Mouse (Mus musculus) neural tube, embryonic 13.5 days (tissue): Measurements from ENCODE around the gene Tril. TPM values are rescaled to one million over a fixed set of nuclear protein-coding genes. Genes with fewer than 3 reads are reported as not detected.

Experiments
- ATAC-seq: fragments of 200-750 bp; cut with Nextera tagmentation; 2 replicates; pipeline ENCODE4 v1.8.0; 2017; ENCODE audit warnings: low read depth, mild to moderate bottlenecking, moderate TSS enrichment, moderate library complexity
- H3K27ac ChIP-seq: fragments of 300-500 bp; sonication (generic); replicated peaks from 2 replicates; pipeline ENCODE4 v1.5.1; 2015; ENCODE audit warnings: moderate library complexity, mild to moderate bottlenecking, inconsistent platforms
- H3K27me3 ChIP-seq: fragments of 300-500 bp; sonication (generic); 2 replicates; pipeline ENCODE4 v1.6.1; 2015; ENCODE audit warnings: mild to moderate bottlenecking, inconsistent platforms
- H3K36me3 ChIP-seq: fragments of 300-500 bp; sonication (generic); 2 replicates; pipeline ENCODE4 v1.6.1; 2015; ENCODE audit warnings: mild to moderate bottlenecking, inconsistent platforms
- H3K4me1 ChIP-seq: fragments of 300-500 bp; sonication (generic); replicated peaks from 2 replicates; pipeline ENCODE4 v1.6.1; 2015; ENCODE audit warnings: inconsistent platforms
- H3K4me2 ChIP-seq: fragments of 300-500 bp; sonication (generic); 2 replicates; pipeline ENCODE4 v1.6.1; 2015; ENCODE audit warnings: inconsistent platforms, mild to moderate bottlenecking, moderate library complexity
- H3K4me3 ChIP-seq: fragments of 300-500 bp; sonication (generic); 2 replicates; pipeline ENCODE4 v1.5.1; 2015; ENCODE audit warnings: mild to moderate bottlenecking, inconsistent platforms
- H3K9ac ChIP-seq: fragments of 300-500 bp; sonication (generic); 2 replicates; pipeline ENCODE4 v1.6.1; 2015; ENCODE audit warnings: moderate library complexity, mild to moderate bottlenecking, inconsistent platforms
- H3K9me3 ChIP-seq: fragments of 300-500 bp; sonication (generic); 2 replicates; pipeline ENCODE4 v1.6.1; 2016; ENCODE audit warnings: inconsistent platforms
- WGBS: fragments of 180-500 bp; shearing (Covaris S2); methylation state at CpG from one replicate; pipeline ENCODE4 v1.1.7; 2015; 5-methylcytosine and 5-hydroxymethylcytosine counted together
- polyA plus RNA-seq: library from polyadenylated mRNA; unstranded; fragments of >200 nt; fragmentation: Nextera tagmentation; extraction: Ambion mirVana; gene quantifications from 2 replicates; pipeline ENCODE4 v1.2.1, GENCODE M21; 2015

Tril gene
- polyA plus RNA-seq, result 13.6 and 15.4 TPM in 2 replicates

GRCm38 (mm10) chr6:53820486-53820985 lies at the start of gene Tril:
Tril (minus strand) TSS chr6:53820830.
- under 1% methylated on average over 43 of the region's 43 CpGs for WGBS
- Histone ChIP-seq H3K9ac (peak within 1 kb of the TSS; percentile 73), H3K27ac (peak within 1 kb of the TSS; percentile 79), H3K4me2 (peak within 1 kb of the TSS; percentile 81), H3K27me3 (peaks cover 68% of the 10 kb centered on the region), H3K4me1 (peaks cover 57% of the 10 kb centered on the region), H3K9me3 (no peaks in the 10 kb centered on the region), H3K4me3 (peak within 1 kb of the TSS; percentile 53), H3K36me3 (no peaks in the 10 kb centered on the region)
- ATAC-seq, result peak; percentile 45

- Histone ChIP-seq H3K9me3 (no peaks in the 10 kb centered on the region), H3K4me2 (no peak overlapping the region), H3K27me3 (no peaks in the 10 kb centered on the region), H3K36me3 (no peaks in the 10 kb centered on the region), H3K4me1 (no peaks in the 10 kb centered on the region), H3K4me3 (no peak overlapping the region), H3K9ac (no peak overlapping the region), H3K27ac (no peak overlapping the region)
- 69% methylated on average over 2 of the region's 2 CpGs for WGBS
- no peak for ATAC-seq
Observed at GRCm38 (mm10) chr6:53863011-53863410, 42.4 kb upstream of the Tril start.

- Histone ChIP-seq H3K4me3 (no peak overlapping the region), H3K4me2 (no peak overlapping the region), H3K9ac (no peak overlapping the region), H3K27me3 (no peaks in the 10 kb centered on the region), H3K27ac (no peak overlapping the region), H3K4me1 (peaks cover 17% of the 10 kb centered on the region), H3K9me3 (no peaks in the 10 kb centered on the region), H3K36me3 (no peaks in the 10 kb centered on the region)
- 45% methylated on average over 1 of the region's 1 CpGs for WGBS
- ATAC-seq, result no peak
Observed at GRCm38 (mm10) chr6:53859106-53859505, 38.5 kb upstream of the Tril start.

- WGBS, result 76% methylated on average over 7 of the region's 7 CpGs
- Histone ChIP-seq H3K4me2 (no peak overlapping the region), H3K36me3 (no peaks in the 10 kb centered on the region), H3K27me3 (no peaks in the 10 kb centered on the region), H3K27ac (no peak overlapping the region), H3K9me3 (no peaks in the 10 kb centered on the region), H3K4me1 (peaks cover 17% of the 10 kb centered on the region), H3K4me3 (no peak overlapping the region), H3K9ac (no peak overlapping the region)
- no peak for ATAC-seq
Observed at GRCm38 (mm10) chr6:53857822-53858221, 37.2 kb upstream of the Tril start.

DNA sequence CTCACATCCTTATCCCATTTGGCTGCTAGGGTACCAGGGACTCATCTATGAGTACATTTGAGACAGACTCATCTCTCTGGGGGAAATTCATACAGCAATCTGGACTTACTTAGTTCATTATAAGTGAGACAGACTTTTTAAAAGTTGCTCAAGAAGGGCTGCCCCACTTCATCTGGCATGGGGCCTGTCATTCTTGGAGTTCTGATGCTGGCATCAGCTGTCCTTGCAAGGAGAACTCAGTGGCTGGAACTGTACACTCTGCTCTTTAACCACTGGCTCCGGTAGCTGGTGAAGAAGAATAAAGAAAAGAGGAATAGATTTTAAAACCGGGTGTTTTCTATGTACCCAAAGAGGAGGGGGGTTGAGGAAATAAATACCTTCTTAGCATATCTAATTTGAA lies 36.1 kb upstream of the Tril start:
- no peak for ATAC-seq

DNA sequence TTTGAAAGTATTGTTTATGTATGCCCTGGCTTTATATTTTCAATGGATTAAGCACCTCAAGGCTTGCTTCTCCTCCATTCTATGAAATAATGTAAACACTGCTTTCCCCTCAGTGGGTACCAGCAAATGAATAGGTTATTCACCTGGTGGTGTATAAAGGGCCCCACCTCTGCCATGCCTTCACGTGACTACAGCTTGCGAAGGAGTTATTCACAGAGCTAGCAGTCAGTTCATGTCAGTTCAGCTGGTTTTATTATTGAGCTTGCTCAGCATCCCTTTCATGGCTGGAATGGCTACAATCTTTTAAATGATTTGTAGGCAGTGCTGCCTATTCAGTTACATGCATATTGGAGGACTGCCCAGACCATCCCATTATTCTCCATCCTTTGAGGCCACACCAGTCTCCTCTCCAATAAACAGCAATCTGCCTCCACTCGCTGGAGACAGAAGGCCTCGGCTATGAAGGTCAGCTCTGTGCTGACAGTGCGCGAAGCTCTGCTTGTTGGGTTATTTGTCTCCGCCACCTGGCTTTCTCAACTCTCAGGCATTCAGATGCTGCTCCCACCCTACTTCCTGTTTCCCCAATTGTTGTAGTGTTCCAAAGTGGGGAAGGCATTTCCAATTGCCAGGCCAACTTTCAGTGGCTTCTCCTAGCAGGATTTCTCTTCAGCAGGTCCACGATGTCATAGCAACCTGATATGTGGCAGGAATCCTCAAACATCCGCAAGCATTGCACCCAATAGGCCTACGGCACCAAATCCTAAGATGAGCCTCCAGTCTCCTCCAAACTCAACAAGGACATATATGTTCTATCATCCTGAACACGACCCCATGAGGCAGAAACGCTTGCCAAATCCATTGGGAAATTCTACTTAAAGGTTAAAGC lies 34.6 kb upstream of the Tril start:
- Histone ChIP-seq H3K36me3 (no peaks in the 10 kb centered on the region), H3K27me3 (no peaks in the 10 kb centered on the region), H3K9ac (no peak overlapping the region), H3K27ac (peak overlapping the region; percentile 56), H3K9me3 (no peaks in the 10 kb centered on the region), H3K4me3 (no peak overlapping the region), H3K4me1 (peaks cover 17% of the 10 kb centered on the region), H3K4me2 (no peak overlapping the region)
- WGBS, result 60% methylated on average over 12 of the region's 12 CpGs
- peak; percentile 84 for ATAC-seq

More for the DNA sequence above, 36.1 kb upstream of the Tril start:
- H3K4me3 ChIP-seq, result no peak overlapping the region
- H3K27ac ChIP-seq, result no peak overlapping the region
- H3K27me3 ChIP-seq, result no peaks in the 10 kb centered on the region
- WGBS, result 84% methylated on average over 2 of the region's 2 CpGs
- no peaks in the 10 kb centered on the region for H3K9me3 ChIP-seq
- peaks cover 17% of the 10 kb centered on the region for H3K4me1 ChIP-seq
- H3K36me3 ChIP-seq, result no peaks in the 10 kb centered on the region
- no peak overlapping the region for H3K4me2 ChIP-seq
- H3K9ac ChIP-seq, result no peak overlapping the region

DNA sequence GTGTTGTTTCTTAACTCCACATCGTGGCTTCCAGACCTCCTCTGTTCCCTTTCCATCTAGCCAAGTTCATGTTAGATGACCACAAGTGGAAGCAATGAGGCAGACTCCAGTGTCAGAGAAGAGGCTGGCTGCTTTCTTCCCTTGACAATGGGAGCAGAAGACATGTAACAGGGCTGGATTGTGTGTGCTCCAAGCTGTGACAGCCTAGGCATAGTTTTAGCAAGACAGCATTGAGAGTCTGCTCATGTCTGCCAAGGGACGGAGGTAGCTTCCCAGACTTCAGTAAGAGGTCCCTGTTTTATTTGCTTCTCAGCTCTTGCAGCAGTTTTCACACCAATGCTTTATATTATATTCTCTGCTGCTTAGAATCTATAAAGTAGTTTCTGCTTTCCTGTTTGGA lies 33.6 kb upstream of the Tril start:
- no peak for ATAC-seq
- Histone ChIP-seq H3K9me3 (no peaks in the 10 kb centered on the region), H3K4me2 (no peak overlapping the region), H3K4me1 (peaks cover 17% of the 10 kb centered on the region), H3K27ac (peak overlapping the region; percentile 56; the same call in 1 of the 2 replicates), H3K9ac (no peak overlapping the region), H3K27me3 (no peaks in the 10 kb centered on the region), H3K36me3 (no peaks in the 10 kb centered on the region), H3K4me3 (no peak overlapping the region)
- 80% methylated on average over 2 of the region's 2 CpGs for WGBS

DNA sequence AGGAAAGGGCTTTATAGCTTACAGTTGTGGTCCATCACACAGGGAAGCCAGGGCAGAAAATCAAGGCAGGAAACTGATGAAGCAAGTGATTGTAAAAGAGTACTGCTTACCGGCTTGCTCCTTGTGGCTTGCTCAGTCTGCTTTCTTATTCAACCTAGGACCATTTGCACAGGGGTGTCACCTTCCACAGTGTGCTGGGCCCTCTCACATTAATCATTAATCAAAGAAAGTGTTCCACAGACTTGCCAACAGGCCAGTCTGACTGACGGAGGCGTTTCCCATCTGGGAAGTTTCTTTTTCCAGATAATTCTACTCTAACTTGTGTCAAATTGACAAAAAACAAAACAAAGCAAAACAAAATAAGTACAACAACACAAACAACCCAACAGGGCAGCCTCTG lies 32.9 kb upstream of the Tril start:
- no peak overlapping the region for H3K27ac ChIP-seq
- no peak overlapping the region for H3K4me2 ChIP-seq
- no peak overlapping the region for H3K9ac ChIP-seq
- ATAC-seq, result no peak
- no peaks in the 10 kb centered on the region for H3K27me3 ChIP-seq
- H3K4me1 ChIP-seq, result peaks cover 17% of the 10 kb centered on the region
- H3K4me3 ChIP-seq, result no peak overlapping the region
- no peaks in the 10 kb centered on the region for H3K9me3 ChIP-seq
- WGBS, result 68% methylated on average over 3 of the region's 3 CpGs
- H3K36me3 ChIP-seq, result no peaks in the 10 kb centered on the region

GRCm38 (mm10) chr6:53844626-53845025 lies 24.0 kb upstream of the Tril start:
- Histone ChIP-seq H3K4me3 (no peak overlapping the region), H3K27ac (no peak overlapping the region), H3K4me2 (no peak overlapping the region), H3K27me3 (no peaks in the 10 kb centered on the region), H3K9me3 (no peaks in the 10 kb centered on the region), H3K9ac (no peak overlapping the region), H3K4me1 (no peaks in the 10 kb centered on the region), H3K36me3 (no peaks in the 10 kb centered on the region)
- WGBS, result 95% methylated on average over 17 of the region's 17 CpGs
- ATAC-seq, result no peak

DNA sequence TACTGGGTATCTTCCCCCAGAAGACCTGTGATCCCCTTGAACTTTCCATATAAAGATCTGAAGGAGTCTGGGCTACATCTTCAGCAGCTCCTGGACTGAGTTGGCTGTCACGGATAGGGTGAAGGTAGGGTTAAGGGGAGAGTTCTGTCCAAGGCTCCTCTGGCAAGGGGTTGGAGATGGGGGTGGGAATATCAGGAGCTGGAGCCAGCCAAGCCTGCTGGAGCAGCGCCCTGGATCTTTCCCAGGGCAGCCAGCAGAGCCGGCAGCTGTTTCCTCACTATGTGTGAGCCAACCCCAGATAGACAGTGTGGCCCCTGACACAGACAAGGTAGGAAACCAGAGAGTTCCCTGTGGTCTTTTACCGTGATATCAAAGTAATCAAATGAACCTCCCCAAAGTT lies 4.6 kb upstream of the Tril start:
- no peak for ATAC-seq
- Histone ChIP-seq H3K36me3 (no peaks in the 10 kb centered on the region), H3K4me1 (peaks cover 16% of the 10 kb centered on the region), H3K4me2 (no peak overlapping the region), H3K4me3 (no peak overlapping the region), H3K27me3 (peaks cover 30% of the 10 kb centered on the region), H3K27ac (no peak overlapping the region), H3K9ac (no peak overlapping the region), H3K9me3 (no peaks in the 10 kb centered on the region)
- 74% methylated on average over 4 of the region's 4 CpGs for WGBS

DNA sequence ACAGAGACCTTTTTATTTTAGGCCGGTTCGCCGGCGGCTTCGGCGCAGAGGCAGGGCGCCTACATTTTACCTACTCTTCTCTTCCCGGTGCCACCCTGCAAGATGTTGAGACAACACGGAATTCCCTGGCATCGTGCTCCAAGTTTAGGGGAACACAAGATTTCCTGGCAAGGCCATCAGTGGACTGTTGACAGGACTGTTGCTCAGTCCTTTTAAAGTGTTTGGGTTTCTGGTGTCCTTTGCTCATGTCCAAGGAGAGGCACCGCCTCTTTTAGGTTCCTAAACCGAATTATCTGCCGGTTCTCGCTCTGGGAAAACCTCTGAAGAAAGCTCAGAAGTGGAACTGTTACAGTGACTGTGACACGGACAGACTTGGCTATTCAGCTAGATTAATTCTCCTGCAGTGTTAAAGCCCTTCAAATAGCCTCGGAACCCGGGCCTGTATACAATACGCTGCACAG lies 441 bp upstream of the Tril start:
- Histone ChIP-seq H3K9ac (peak overlapping the region; percentile 73), H3K4me2 (peak overlapping the region; percentile 81), H3K4me3 (peak overlapping the region; percentile 53), H3K36me3 (no peaks in the 10 kb centered on the region), H3K9me3 (no peaks in the 10 kb centered on the region), H3K4me1 (peaks cover 52% of the 10 kb centered on the region), H3K27me3 (peaks cover 68% of the 10 kb centered on the region), H3K27ac (peak overlapping the region; percentile 79)
- 2% methylated on average over 18 of the region's 18 CpGs for WGBS
- ATAC-seq, result no peak

DNA sequence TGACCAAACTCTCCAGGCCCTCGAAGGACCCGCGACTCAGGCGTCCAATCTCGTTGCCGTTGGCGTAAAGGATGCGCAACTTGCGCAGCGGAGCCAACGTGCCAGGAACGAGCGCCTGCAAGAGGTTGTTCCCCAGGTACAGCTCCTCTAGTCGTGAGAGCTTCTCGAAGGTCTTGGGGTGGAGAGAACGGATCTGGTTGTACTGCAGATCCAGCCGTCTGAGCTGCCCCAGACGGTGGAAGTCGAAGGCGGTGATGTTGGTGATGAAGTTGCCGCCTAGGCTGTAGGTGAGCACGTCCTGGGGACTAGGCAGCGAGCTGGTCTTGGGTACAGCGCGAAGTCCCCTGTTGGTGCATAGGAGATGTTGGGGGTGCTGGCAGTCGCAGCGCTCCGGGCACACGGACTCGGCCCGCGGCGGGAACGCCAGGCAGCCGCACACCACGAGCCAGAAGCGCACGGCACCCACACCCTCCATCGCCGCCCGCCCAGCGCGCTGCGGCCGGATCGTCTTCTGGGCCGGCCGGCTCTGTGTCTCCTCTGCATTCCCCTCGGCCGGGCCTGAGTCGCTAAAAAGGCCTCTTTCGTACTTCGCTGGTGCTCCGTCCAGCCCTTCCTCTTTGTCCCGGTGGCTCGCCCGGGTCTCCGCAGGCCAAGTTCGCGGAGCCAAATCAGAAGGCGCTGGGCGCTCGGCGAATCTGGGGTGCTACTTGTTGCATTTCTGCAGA lies 707 bp downstream of the Tril start:
- ATAC-seq, result no peak
- H3K27me3 ChIP-seq, result peaks cover 68% of the 10 kb centered on the region
- peak overlapping the region; percentile 73 for H3K9ac ChIP-seq
- H3K4me3 ChIP-seq, result peak overlapping the region; percentile 53
- H3K36me3 ChIP-seq, result no peaks in the 10 kb centered on the region
- peak overlapping the region; percentile 81 for H3K4me2 ChIP-seq
- H3K4me1 ChIP-seq, result peaks cover 58% of the 10 kb centered on the region
- under 1% methylated on average over 64 of the region's 64 CpGs for whole genome bisulfite sequencing
- peak overlapping the region; percentile 79 for H3K27ac ChIP-seq
- no peaks in the 10 kb centered on the region for H3K9me3 ChIP-seq
